In genomic region chr10:75666451-75667030, GRCm38 (mm10) we compare ENCODE assay signal across 8 mouse cellular contexts. TPM values are rescaled to one million over a fixed set of nuclear protein-coding genes. Genes with fewer than 3 reads are reported as not detected.
A peak's percentile ranks its signal among the peaks of the same experiment; 100 is the strongest.
DNase-seq lines count a peak whose midpoint lies in the region; ATAC-seq lines count a peak whose summit lies in the region.

No protein-coding gene starts in this region.

- peak overlapping the region; percentile 69 for H3K4me3 ChIP-seq in lung, embryonic 15.5 days
- H3K4me3 ChIP-seq in forebrain, embryonic 14.5 days (ENCODE audit: low read depth, low read length), result peak overlapping the region; percentile 53; the same call in 1 of the 2 replicates
- H3K4me3 ChIP-seq in macrophage (ENCODE audit: inconsistent target), result peak overlapping the region; percentile 42; the same call in 1 of the 2 replicates

- H3K9ac ChIP-seq in lung, embryonic 15.5 days, result peak overlapping the region; percentile 80
- peak overlapping the region; percentile 73 for H3K9ac ChIP-seq in forebrain, embryonic 14.5 days (ENCODE audit: low read length)

- H3K36me3 ChIP-seq in lung, embryonic 15.5 days, result peaks cover 7% of the 10 kb centered on the region; the same call in 1 of the 2 replicates
- peaks cover 30% of the 10 kb centered on the region for H3K36me3 ChIP-seq in forebrain, embryonic 14.5 days (ENCODE audit: control insufficient read depth, insufficient read depth, low read length)
- peaks cover 24% of the 10 kb centered on the region; the same call in 1 of the 2 replicates for H3K36me3 ChIP-seq in macrophage (ENCODE audit: inconsistent target)

- no peak for ATAC-seq in lung, embryonic 15.5 days (ENCODE audit: borderline replicate concordance, extremely low read depth, low FRiP score, low TSS enrichment)
- ATAC-seq in forebrain, embryonic 14.5 days, result 0 out of 2 replicates have a peak, but pooled peaks have one; percentile 1
- ATAC-seq in granulocyte monocyte progenitor cell, adult 5-6 weeks (replicated peaks; ENCODE audit: poor library complexity, severe bottlenecking), result no peak

- H3K4me1 ChIP-seq in lung, embryonic 15.5 days, result peaks cover 16% of the 10 kb centered on the region
- H3K4me1 ChIP-seq in forebrain, embryonic 14.5 days (ENCODE audit: control insufficient read depth, insufficient read depth, low read length), result peaks cover 13% of the 10 kb centered on the region

- intact Hi-C loops in left cerebral cortex, postnatal 10 days (cut with DNase I), result no loop called here

- H3K27me3 ChIP-seq in lung, embryonic 15.5 days, result no peaks in the 10 kb centered on the region
- H3K27me3 ChIP-seq in forebrain, embryonic 14.5 days (replicated peaks; ENCODE audit: control insufficient read depth, insufficient read depth, low read length), result no peaks in the 10 kb centered on the region

- 36% methylated on average over 4 of the region's 4 CpGs for WGBS in lung, embryonic 15.5 days
- WGBS in forebrain, embryonic 14.5 days, result 15% methylated on average over 4 of the region's 4 CpGs
- WGBS in macrophage (ENCODE audit: missing documents), result 41% methylated on average over 4 of the region's 4 CpGs

- DNase-seq in cerebellum, adult 18-20 months, result peak; percentile 53 to 57
- DNase-seq in cerebellum, postnatal 4 days (ENCODE audit: low spot score in 2 of 2), result no peak
- DNase-seq in lung, postnatal 4 days, result no peak
- peak; percentile 35 for DNase-seq in forebrain, embryonic 14.5 days (ENCODE audit: low spot score)
- no peak for DNase-seq in left cerebral cortex, postnatal 10 days (ENCODE audit: extremely low spot score in 1 of 2, low spot score in 2 of 2)

- peaks cover 56% of the 10 kb centered on the region; the same call in 1 of the 2 replicates for H3K79me2 ChIP-seq in macrophage (ENCODE audit: inconsistent target)

- peak overlapping the region; percentile 84 for H3K27ac ChIP-seq in lung, embryonic 15.5 days
- H3K27ac ChIP-seq in forebrain, embryonic 14.5 days (ENCODE audit: low read depth, low read length), result peak overlapping the region; percentile 71
- H3K27ac ChIP-seq in macrophage, result 0 out of 2 replicates have a peak overlapping the region, but pooled peaks have one; percentile 50

- H3K9me3 ChIP-seq in lung, embryonic 15.5 days, result no peaks in the 10 kb centered on the region
- no peaks in the 10 kb centered on the region for H3K9me3 ChIP-seq in forebrain, embryonic 14.5 days (replicated peaks; ENCODE audit: control insufficient read depth, low read length)

- peak overlapping the region; percentile 95 for H3K4me2 ChIP-seq in lung, embryonic 15.5 days
- H3K4me2 ChIP-seq in forebrain, embryonic 14.5 days (ENCODE audit: low read length), result peak overlapping the region; percentile 100

RNA-seq across cellular contexts. Expression of gene Susd2, which starts 22.7 kb away (rescaled TPM):
- 6.2 and 8.6 TPM in 2 replicates for polyA plus RNA-seq in lung, embryonic 15.5 days (2015; fragmentation: Nextera tagmentation; extraction: Ambion mirVana)
- polyA plus RNA-seq in forebrain, embryonic 14.5 days (2014; fragmentation: Nextera tagmentation; extraction: Ambion mirVana), result 1.3 TPM in 2 replicates
- 1 to 10 TPM in 7 of 26 experiments, under 1 TPM in 18, not detected in 1; 0.25 to 3.0 (median 0.66) TPM for total RNA-seq in macrophage (2018; cell fraction: chromatin; rRNA removed)
- 1 to 10 TPM in 11 of 26 experiments, under 1 TPM in 6, not detected in 9; 0.03 to 5.3 (median 1.4) TPM for total RNA-seq in macrophage (2018; cell fraction: cytosol; rRNA removed)
- total RNA-seq in macrophage (2018; cell fraction: nucleus; rRNA removed), result 1 to 10 TPM in 16 of 26 experiments, under 1 TPM in 9, not detected in 1; 0.18 to 8.3 (median 1.3) TPM
- 0.07 TPM in 1 of 3 replicates, not detected in the others for polyA plus RNA-seq in macrophage (2018)
- 0.26 TPM in 1 of 2 replicates, not detected in the other for total RNA-seq in granulocyte monocyte progenitor cell, adult 5-6 weeks (2014; fragmentation: Nextera tagmentation)
- not detected in 2 replicates for total RNA-seq in granulocyte monocyte progenitor cell, adult 5-6 weeks (2017)
- 1 to 10 TPM; 3.5 to 3.8 TPM for total RNA-seq in left cerebral cortex, postnatal 10 days (2021)

Comparison
In these comparisons a context has a peak if more than half of its experiments do, and no peak if none do; other contexts are left out.
1. DNase-seq: peak in cerebellum, adult 18-20 months (2 of 2) and forebrain, embryonic 14.5 days (single experiment); none in cerebellum, postnatal 4 days (0 of 2), lung, postnatal 4 days (0 of 2) and left cerebral cortex, postnatal 10 days (0 of 2).
2. Peak in every context shown above with its lines, with median percentiles within 50 percentile points of each other: H3K27ac ChIP-seq and H3K4me3 ChIP-seq.